ENCODE assay signal across 23 mouse cellular contexts in genomic region chr17:29919552-29919920, GRCm38 (mm10). TPM values are rescaled to one million over a fixed set of nuclear protein-coding genes. Genes with fewer than 3 reads are reported as not detected.
DNase-seq lines count a peak whose midpoint lies in the region; ATAC-seq and TF ChIP-seq lines count a peak whose summit lies in the region.
"Had no signal": no experiment of that assay in that cellular context is flagged by ENCODE, and none has a peak within 500 bp of the region (broad histone marks: within the 10 kb centered on the region; RNA-seq: fewer than 3 reads in every experiment).

No protein-coding gene starts in this region.

- peak overlapping the region; percentile 51 for H3K27ac ChIP-seq in forebrain, embryonic 13.5 days
- no peak overlapping the region for H3K27ac ChIP-seq in forebrain, postnatal 0 days (ENCODE audit: low read depth, low read length)
- peak overlapping the region; percentile 46; the same call in 1 of the 2 replicates for H3K27ac ChIP-seq in midbrain, embryonic 10.5 days (replicated peaks)
- no peak overlapping the region for H3K27ac ChIP-seq in midbrain, embryonic 11.5 days (ENCODE audit: low read depth, low read length)
- H3K27ac ChIP-seq in hindbrain, embryonic 10.5 days, result peak overlapping the region; percentile 71
- no peak overlapping the region for H3K27ac ChIP-seq in hindbrain, postnatal 0 days
- H3K27ac ChIP-seq in liver, postnatal 0 days (ENCODE audit: low read depth), result no peak overlapping the region
- H3K27ac ChIP-seq: embryonic facial prominence, embryonic 13.5 days; limb, embryonic 12.5 days; liver, embryonic 12.5 days had no signal

- H3K4me3 ChIP-seq in forebrain, embryonic 13.5 days, result no peak overlapping the region
- no peak overlapping the region for H3K4me3 ChIP-seq in forebrain, postnatal 0 days (ENCODE audit: low read depth, low read length)
- no peak overlapping the region for H3K4me3 ChIP-seq in midbrain, embryonic 10.5 days
- no peak overlapping the region for H3K4me3 ChIP-seq in midbrain, embryonic 11.5 days (ENCODE audit: low read depth, low read length)
- H3K4me3 ChIP-seq in hindbrain, embryonic 10.5 days, result no peak overlapping the region
- H3K4me3 ChIP-seq in hindbrain, postnatal 0 days (ENCODE audit: low read length), result no peak overlapping the region
- H3K4me3 ChIP-seq in liver, postnatal 0 days (ENCODE audit: low read depth, low read length), result no peak overlapping the region
- H3K4me3 ChIP-seq: embryonic facial prominence, embryonic 13.5 days; limb, embryonic 12.5 days; liver, embryonic 12.5 days had no signal

- peaks cover 43% of the 10 kb centered on the region for H3K4me1 ChIP-seq in forebrain, embryonic 13.5 days
- H3K4me1 ChIP-seq in forebrain, postnatal 0 days (ENCODE audit: insufficient read depth), result no peaks in the 10 kb centered on the region
- H3K4me1 ChIP-seq in midbrain, embryonic 10.5 days, result peaks cover 34% of the 10 kb centered on the region
- H3K4me1 ChIP-seq in midbrain, embryonic 11.5 days (ENCODE audit: control insufficient read depth, insufficient read depth, low read length), result no peaks in the 10 kb centered on the region
- peaks cover 45% of the 10 kb centered on the region for H3K4me1 ChIP-seq in hindbrain, embryonic 10.5 days (replicated peaks)
- peaks cover 5% of the 10 kb centered on the region for H3K4me1 ChIP-seq in hindbrain, postnatal 0 days (ENCODE audit: insufficient read depth, low read length)
- H3K4me1 ChIP-seq in liver, postnatal 0 days (ENCODE audit: insufficient read depth), result no peaks in the 10 kb centered on the region
- H3K4me1 ChIP-seq: liver, embryonic 12.5 days had no signal

- 0 out of 2 replicates have a peak, but pooled peaks cover 4% of the 10 kb centered on the region for H3K27me3 ChIP-seq in forebrain, embryonic 13.5 days
- H3K27me3 ChIP-seq in forebrain, postnatal 0 days (ENCODE audit: insufficient read depth, low read length), result no peaks in the 10 kb centered on the region
- peaks cover 4% of the 10 kb centered on the region; the same call in 1 of the 2 replicates for H3K27me3 ChIP-seq in midbrain, embryonic 10.5 days (ENCODE audit: low read depth, poor library complexity, severe bottlenecking)
- H3K27me3 ChIP-seq in midbrain, embryonic 11.5 days (ENCODE audit: control insufficient read depth, insufficient read depth, low read length), result no peaks in the 10 kb centered on the region
- 0 out of 2 replicates have a peak, but pooled peaks cover 11% of the 10 kb centered on the region for H3K27me3 ChIP-seq in hindbrain, embryonic 10.5 days (ENCODE audit: insufficient read depth, poor library complexity, severe bottlenecking)
- H3K27me3 ChIP-seq in hindbrain, postnatal 0 days (ENCODE audit: insufficient read depth, low read length), result no peaks in the 10 kb centered on the region
- H3K27me3 ChIP-seq in liver, postnatal 0 days (ENCODE audit: insufficient read depth, low read length), result no peaks in the 10 kb centered on the region

- peak overlapping the region; percentile 16; the same call in 1 of the 2 replicates for H3K4me2 ChIP-seq in forebrain, embryonic 13.5 days
- H3K4me2 ChIP-seq in forebrain, postnatal 0 days (ENCODE audit: low read depth), result no peak overlapping the region
- H3K4me2 ChIP-seq in midbrain, embryonic 11.5 days, result no peak overlapping the region
- H3K4me2 ChIP-seq in hindbrain, postnatal 0 days (ENCODE audit: low read depth, low read length), result no peak overlapping the region
- no peak overlapping the region for H3K4me2 ChIP-seq in liver, postnatal 0 days (ENCODE audit: low read depth, low read length)
- H3K4me2 ChIP-seq: embryonic facial prominence, embryonic 13.5 days; limb, embryonic 12.5 days; liver, embryonic 12.5 days; lung, embryonic 14.5 days had no signal

- ATAC-seq in forebrain, embryonic 13.5 days, result no peak
- ATAC-seq in forebrain, postnatal 0 days, result no peak
- no peak for ATAC-seq in midbrain, embryonic 11.5 days (ENCODE audit: low FRiP score)
- 0 out of 2 replicates have a peak, but pooled peaks have one; percentile 2 for ATAC-seq in hindbrain, postnatal 0 days
- ATAC-seq in liver, postnatal 0 days, result no peak
- ATAC-seq: activated CD4-positive, CD25-positive, alpha-beta regulatory T cell, adult 4 months; inflammation-experienced regulatory T-cells, adult 6 months; liver, embryonic 12.5 days had no signal

- H3K9ac ChIP-seq in forebrain, embryonic 13.5 days, result peak overlapping the region; percentile 16; the same call in 1 of the 2 replicates
- no peak overlapping the region for H3K9ac ChIP-seq in forebrain, postnatal 0 days
- no peak overlapping the region for H3K9ac ChIP-seq in midbrain, embryonic 11.5 days (ENCODE audit: low read length)
- no peak overlapping the region for H3K9ac ChIP-seq in hindbrain, postnatal 0 days (replicated peaks; ENCODE audit: low read length)
- no peak overlapping the region for H3K9ac ChIP-seq in liver, postnatal 0 days (replicated peaks)
- H3K9ac ChIP-seq: embryonic facial prominence, embryonic 13.5 days; limb, embryonic 12.5 days; liver, embryonic 12.5 days; lung, embryonic 14.5 days had no signal

- 72% methylated on average over 3 of the region's 3 CpGs for WGBS in forebrain, embryonic 13.5 days
- WGBS in forebrain, postnatal 0 days, result 53% methylated on average over 3 of the region's 3 CpGs
- 82% methylated on average over 3 of the region's 3 CpGs for WGBS in midbrain, embryonic 10.5 days
- 84% methylated on average over 3 of the region's 3 CpGs for WGBS in midbrain, embryonic 11.5 days
- WGBS in hindbrain, embryonic 10.5 days, result 73% methylated on average over 3 of the region's 3 CpGs
- WGBS in hindbrain, postnatal 0 days, result 32% methylated on average over 3 of the region's 3 CpGs
- WGBS in liver, postnatal 0 days (ENCODE audit: insufficient replicate concordance), result 77% methylated on average over 3 of the region's 3 CpGs

- peaks cover 3% of the 10 kb centered on the region for H3K9me3 ChIP-seq in forebrain, embryonic 13.5 days (replicated peaks)
- H3K9me3 ChIP-seq in forebrain, postnatal 0 days (ENCODE audit: low read length), result no peaks in the 10 kb centered on the region
- H3K9me3 ChIP-seq in midbrain, embryonic 10.5 days (replicated peaks), result no peaks in the 10 kb centered on the region
- no peaks in the 10 kb centered on the region for H3K9me3 ChIP-seq in midbrain, embryonic 11.5 days (ENCODE audit: control insufficient read depth, low read length)
- no peaks in the 10 kb centered on the region for H3K9me3 ChIP-seq in hindbrain, embryonic 10.5 days
- H3K9me3 ChIP-seq in hindbrain, postnatal 0 days (ENCODE audit: low read length), result no peaks in the 10 kb centered on the region
- no peaks in the 10 kb centered on the region for H3K9me3 ChIP-seq in liver, postnatal 0 days (ENCODE audit: low read length)
- H3K9me3 ChIP-seq: embryonic facial prominence, embryonic 13.5 days; G1E; limb, embryonic 12.5 days; liver, embryonic 12.5 days had no signal

- no peak for DNase-seq in forebrain, postnatal 0 days
- DNase-seq in midbrain, embryonic 10.5 days (ENCODE audit: low spot score), result no peak
- no peak for DNase-seq in midbrain, embryonic 11.5 days (ENCODE audit: low spot score, missing footprints)
- DNase-seq in hindbrain, embryonic 10.5 days (ENCODE audit: low spot score), result no peak
- no peak for DNase-seq in hindbrain, postnatal 0 days (ENCODE audit: low spot score)
- no peak for DNase-seq in liver, postnatal 0 days
- no peak for DNase-seq in ovary, postnatal 14 days (ENCODE audit: low spot score)
- DNase-seq: adrenal gland, postnatal 25 days; cerebellum, adult 11 months; gastrocnemius, postnatal 25 days; kidney, adult 2 months; kidney, postnatal 10 days; lung, postnatal 36 days; right cerebral cortex, postnatal 14 days; spleen, adult 18-20 months had no signal

- no peaks in the 10 kb centered on the region for H3K36me3 ChIP-seq in forebrain, embryonic 13.5 days (ENCODE audit: poor library complexity, severe bottlenecking)
- no peaks in the 10 kb centered on the region for H3K36me3 ChIP-seq in forebrain, postnatal 0 days (ENCODE audit: insufficient read depth)
- H3K36me3 ChIP-seq in midbrain, embryonic 10.5 days, result no peaks in the 10 kb centered on the region
- H3K36me3 ChIP-seq in midbrain, embryonic 11.5 days (ENCODE audit: control insufficient read depth, insufficient read depth, low read length), result no peaks in the 10 kb centered on the region
- H3K36me3 ChIP-seq in hindbrain, embryonic 10.5 days, result no peaks in the 10 kb centered on the region
- H3K36me3 ChIP-seq in hindbrain, postnatal 0 days (ENCODE audit: insufficient read depth, low read length), result no peaks in the 10 kb centered on the region
- no peaks in the 10 kb centered on the region for H3K36me3 ChIP-seq in liver, postnatal 0 days (replicated peaks; ENCODE audit: insufficient read depth, low read length)
- H3K36me3 ChIP-seq: embryonic facial prominence, embryonic 13.5 days; G1E; limb, embryonic 12.5 days; liver, embryonic 12.5 days had no signal

- no peak for TF ChIP-seq CTCF in forebrain, postnatal 0 days (IDR thresholded peaks at IDR 0.05; ENCODE audit: low read depth)
- no peak for TF ChIP-seq CTCF in hindbrain, postnatal 0 days (IDR thresholded peaks at IDR 0.05; ENCODE audit: low read depth)
- TF ChIP-seq CTCF in liver, postnatal 0 days (IDR thresholded peaks at IDR 0.05; ENCODE audit: low read depth), result no peak

- TF ChIP-seq EP300 in liver, postnatal 0 days (IDR thresholded peaks at IDR 0.05; ENCODE audit: low read depth), result no peak

RNA-seq across cellular contexts. Expression of gene Mdga1, which starts 50.4 kb away (rescaled TPM):
- 7.4 and 8.0 TPM in 2 replicates for polyA plus RNA-seq in forebrain, embryonic 13.5 days (2015; fragmentation: Nextera tagmentation; extraction: Ambion mirVana)
- total RNA-seq in forebrain, postnatal 0 days (2014; rRNA removed), result 29.1 and 45.7 TPM in 2 replicates
- 7.6 and 10.9 TPM in 2 replicates for polyA plus RNA-seq in forebrain, postnatal 0 days (2015; fragmentation: Nextera tagmentation; extraction: Ambion mirVana)
- polyA plus RNA-seq in midbrain, embryonic 10.5 days (2016; fragmentation: Nextera tagmentation; extraction: Ambion mirVana), result 4.3 and 6.2 TPM in 2 replicates
- 5.8 and 6.5 TPM in 2 replicates for polyA plus RNA-seq in midbrain, embryonic 11.5 days (2014; fragmentation: Nextera tagmentation; extraction: Ambion mirVana)
- polyA plus RNA-seq in hindbrain, embryonic 10.5 days (2016; fragmentation: Nextera tagmentation; extraction: Ambion mirVana), result 2.3 and 5.1 TPM in 2 replicates
- total RNA-seq in hindbrain, postnatal 0 days (2014; rRNA removed), result 73.3 and 104 TPM in 2 replicates
- 14.0 and 16.7 TPM in 2 replicates for polyA plus RNA-seq in hindbrain, postnatal 0 days (2015; fragmentation: Nextera tagmentation; extraction: Ambion mirVana)
- polyA plus RNA-seq in liver, postnatal 0 days (2015; fragmentation: Nextera tagmentation; extraction: Ambion mirVana), result 2.0 and 2.2 TPM in 2 replicates
- polyA plus RNA-seq: activated CD4-positive, CD25-positive, alpha-beta regulatory T cell, adult 4 months; inflammation-experienced regulatory T-cells, adult 6 months had no signal

Comparison
In these comparisons a context has a peak if more than half of its experiments do, and no peak if none do; other contexts are left out.
1. H3K27ac ChIP-seq: peak in forebrain, embryonic 13.5 days (single experiment), midbrain, embryonic 10.5 days (single experiment) and hindbrain, embryonic 10.5 days (single experiment); none in forebrain, postnatal 0 days (single experiment), midbrain, embryonic 11.5 days (single experiment), hindbrain, postnatal 0 days (single experiment) and liver, postnatal 0 days (single experiment).